Comparison of ENCODE assay signal across 14 mouse cellular contexts in the genomic region with DNA sequence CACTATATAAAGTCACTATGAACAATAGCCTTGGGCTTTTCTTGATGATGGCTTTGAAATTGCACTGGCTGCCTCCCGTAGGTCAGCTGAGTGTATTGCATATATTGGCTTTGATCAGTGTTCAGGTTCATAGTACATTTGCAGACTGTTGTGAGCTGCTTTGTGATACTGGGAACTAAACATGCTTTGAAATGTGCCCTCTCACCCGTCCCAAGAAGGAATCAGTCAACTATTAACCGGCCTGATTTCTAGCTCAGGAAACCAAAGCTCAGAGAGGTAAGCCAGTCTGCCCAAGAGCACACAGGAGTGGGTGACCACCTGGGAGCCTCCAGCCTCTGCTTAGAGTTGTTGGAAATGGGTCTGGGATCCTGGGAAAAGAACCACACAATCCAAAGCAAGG. TPM values are rescaled to one million over a fixed set of nuclear protein-coding genes. Genes with fewer than 3 reads are reported as not detected.
DNase-seq lines count a peak whose midpoint lies in the region; ATAC-seq and TF ChIP-seq lines count a peak whose summit lies in the region.
"Had no signal": no experiment of that assay in that cellular context is flagged by ENCODE, and none has a peak within 500 bp of the region (broad histone marks: within the 10 kb centered on the region; RNA-seq: fewer than 3 reads in every experiment).

No protein-coding gene starts in this region.

- H3K9me3 ChIP-seq in midbrain, embryonic 13.5 days: no peaks in the 10 kb centered on the region
- H3K9me3 ChIP-seq in midbrain, embryonic 10.5 days (replicated peaks): no peaks in the 10 kb centered on the region
- no peaks in the 10 kb centered on the region for H3K9me3 ChIP-seq in intestine, embryonic 16.5 days (ENCODE audit: control insufficient read depth, low read length)
- H3K9me3 ChIP-seq in stomach, postnatal 0 days (ENCODE audit: control insufficient read depth, low read length): no peaks in the 10 kb centered on the region
- H3K9me3 ChIP-seq: heart, embryonic 12.5 days had no signal

- H3K4me2 ChIP-seq in midbrain, embryonic 13.5 days (replicated peaks): no peak overlapping the region
- no peak overlapping the region for H3K4me2 ChIP-seq in intestine, embryonic 16.5 days (ENCODE audit: low read depth, low read length)
- H3K4me2 ChIP-seq in stomach, postnatal 0 days (replicated peaks; ENCODE audit: low read depth): no peak overlapping the region
- H3K4me2 ChIP-seq: heart, embryonic 12.5 days; lung, embryonic 14.5 days had no signal

- peaks cover 37% of the 10 kb centered on the region for H3K4me1 ChIP-seq in midbrain, embryonic 13.5 days (replicated peaks)
- H3K4me1 ChIP-seq in midbrain, embryonic 10.5 days: peaks cover 14% of the 10 kb centered on the region
- H3K4me1 ChIP-seq in intestine, embryonic 16.5 days (ENCODE audit: control insufficient read depth, insufficient read depth, low read length): no peaks in the 10 kb centered on the region
- no peaks in the 10 kb centered on the region for H3K4me1 ChIP-seq in stomach, postnatal 0 days (replicated peaks; ENCODE audit: control insufficient read depth, insufficient read depth)
- H3K4me1 ChIP-seq: heart, embryonic 12.5 days had no signal

- no peak overlapping the region for H3K4me3 ChIP-seq in midbrain, embryonic 13.5 days (replicated peaks)
- no peak overlapping the region for H3K4me3 ChIP-seq in midbrain, embryonic 10.5 days
- H3K4me3 ChIP-seq in intestine, embryonic 16.5 days (ENCODE audit: low read length): no peak overlapping the region
- no peak overlapping the region for H3K4me3 ChIP-seq in stomach, postnatal 0 days (ENCODE audit: low read depth, low read length)
- H3K4me3 ChIP-seq: heart, embryonic 12.5 days had no signal

- peak overlapping the region; percentile 93; the same call in 1 of the 2 replicates for H3K27ac ChIP-seq in midbrain, embryonic 13.5 days
- no peak overlapping the region for H3K27ac ChIP-seq in midbrain, embryonic 10.5 days (replicated peaks)
- no peak overlapping the region for H3K27ac ChIP-seq in intestine, embryonic 16.5 days (ENCODE audit: low read length)
- no peak overlapping the region for H3K27ac ChIP-seq in stomach, postnatal 0 days (replicated peaks)

- H3K9ac ChIP-seq in midbrain, embryonic 13.5 days (replicated peaks): no peak overlapping the region
- H3K9ac ChIP-seq in intestine, embryonic 16.5 days (ENCODE audit: low read depth, low read length): no peak overlapping the region
- H3K9ac ChIP-seq in stomach, postnatal 0 days (ENCODE audit: low read length): no peak overlapping the region
- H3K9ac ChIP-seq: heart, embryonic 12.5 days; lung, embryonic 14.5 days had no signal

- ATAC-seq in midbrain, embryonic 13.5 days: no peak
- peak; percentile 74 for ATAC-seq in intestine, embryonic 16.5 days
- ATAC-seq in stomach, postnatal 0 days (ENCODE audit: low FRiP score, low TSS enrichment): no peak
- no peak for ATAC-seq in erythroid progenitor cell, adult 5-6 weeks (replicated peaks; ENCODE audit: low FRiP score, poor library complexity, severe bottlenecking)
- ATAC-seq: CD4-positive, CD25-positive, alpha-beta regulatory T cell, adult 4 months had no signal

- 61% methylated on average over 3 of the region's 3 CpGs for WGBS in midbrain, embryonic 13.5 days
- WGBS in midbrain, embryonic 10.5 days: 77% methylated on average over 3 of the region's 3 CpGs
- WGBS in intestine, embryonic 16.5 days: 52% methylated on average over 3 of the region's 3 CpGs
- WGBS in stomach, postnatal 0 days: 50% methylated on average over 3 of the region's 3 CpGs

- no peak for TF ChIP-seq EP300 in stomach, postnatal 0 days (optimal IDR thresholded peaks at IDR 0.05)

- H3K36me3 ChIP-seq in midbrain, embryonic 13.5 days: no peaks in the 10 kb centered on the region
- no peaks in the 10 kb centered on the region for H3K36me3 ChIP-seq in midbrain, embryonic 10.5 days
- H3K36me3 ChIP-seq in intestine, embryonic 16.5 days (ENCODE audit: control insufficient read depth, insufficient read depth, low read length): no peaks in the 10 kb centered on the region
- no peaks in the 10 kb centered on the region for H3K36me3 ChIP-seq in stomach, postnatal 0 days (ENCODE audit: control insufficient read depth, insufficient read depth, low read length)
- H3K36me3 ChIP-seq: heart, embryonic 12.5 days had no signal

- DNase-seq in kidney, adult 9 months: peak; percentile 54
- DNase-seq in kidney, postnatal 4 days: no peak
- no peak for DNase-seq in midbrain, embryonic 10.5 days (ENCODE audit: low spot score)
- no peak for DNase-seq in stomach, postnatal 0 days (ENCODE audit: low spot score)
- no peak for DNase-seq in embryo, embryonic 10 days (ENCODE audit: low spot score)
- DNase-seq: cerebellum, adult 18-20 months; lung, embryonic 14.5 days; right cerebral cortex, postnatal 4 days; thymus, postnatal 14 days had no signal

- H3K27me3 ChIP-seq in midbrain, embryonic 13.5 days: no peaks in the 10 kb centered on the region
- H3K27me3 ChIP-seq in midbrain, embryonic 10.5 days (ENCODE audit: low read depth, poor library complexity, severe bottlenecking): no peaks in the 10 kb centered on the region
- no peaks in the 10 kb centered on the region for H3K27me3 ChIP-seq in intestine, embryonic 16.5 days (replicated peaks; ENCODE audit: control insufficient read depth, insufficient read depth, low read length)
- H3K27me3 ChIP-seq in stomach, postnatal 0 days (ENCODE audit: control insufficient read depth, insufficient read depth, low read length): no peaks in the 10 kb centered on the region

- TF ChIP-seq CTCF in stomach, postnatal 0 days (IDR thresholded peaks at IDR 0.05; ENCODE audit: low read depth): peak; percentile 13; the same call in 1 of the 2 replicates

RNA-seq across cellular contexts. Expression of a gene that starts 11.4 kb away (rescaled TPM):
- 28.8 and 32.1 TPM in 2 replicates for polyA plus RNA-seq in midbrain, embryonic 13.5 days (2015; fragmentation: Nextera tagmentation; extraction: Ambion mirVana)
- 9.4 and 12.0 TPM in 2 replicates for polyA plus RNA-seq in midbrain, embryonic 10.5 days (2016; fragmentation: Nextera tagmentation; extraction: Ambion mirVana)
- 7.7 and 9.0 TPM in 2 replicates for polyA plus RNA-seq in intestine, embryonic 16.5 days (2015; fragmentation: Nextera tagmentation; extraction: Ambion mirVana)
- 6.5 and 7.1 TPM in 2 replicates for polyA plus RNA-seq in stomach, postnatal 0 days (2015; fragmentation: Nextera tagmentation; extraction: Ambion mirVana)
- 15.1 and 20.1 TPM in 2 replicates for total RNA-seq in erythroid progenitor cell, adult 5-6 weeks (2015; ENCODE audit: low replicate concordance)
- total RNA-seq in erythroid progenitor cell, adult 5-6 weeks (2017; ENCODE audit: low replicate concordance): 7.7 and 13.8 TPM in 2 replicates

RNA-seq across cellular contexts. Expression of a gene that starts 28.4 kb away (rescaled TPM):
- polyA plus RNA-seq in midbrain, embryonic 13.5 days (2015; fragmentation: Nextera tagmentation; extraction: Ambion mirVana): 17.3 and 18.8 TPM in 2 replicates
- 26.2 and 29.7 TPM in 2 replicates for polyA plus RNA-seq in midbrain, embryonic 10.5 days (2016; fragmentation: Nextera tagmentation; extraction: Ambion mirVana)
- polyA plus RNA-seq in intestine, embryonic 16.5 days (2015; fragmentation: Nextera tagmentation; extraction: Ambion mirVana): 13.7 TPM in 2 replicates
- 2.2 and 2.4 TPM in 2 replicates for polyA plus RNA-seq in stomach, postnatal 0 days (2015; fragmentation: Nextera tagmentation; extraction: Ambion mirVana)
- 240 and 274 TPM in 2 replicates for total RNA-seq in erythroid progenitor cell, adult 5-6 weeks (2015; ENCODE audit: low replicate concordance)
- total RNA-seq in erythroid progenitor cell, adult 5-6 weeks (2017; ENCODE audit: low replicate concordance): 176 and 259 TPM in 2 replicates
